Mouse (Mus musculus) liver, embryonic 13.5 days (tissue): ENCODE results near the gene Depp1. TPM values are rescaled to one million over a fixed set of nuclear protein-coding genes. Genes with fewer than 3 reads are reported as not detected.

Experiments
- ATAC-seq: fragments of 200-750 bp; cut with Nextera tagmentation; 2 replicates; pipeline ENCODE4 v1.8.0; 2017; ENCODE audit warnings: low read depth, mild to moderate bottlenecking, moderate number of reproducible peaks, moderate library complexity
- DNase-seq: peaks from one replicate; pipeline ENCODE4 v3.0.0; 2022
- H3K27ac ChIP-seq: fragments of 300-500 bp; sonication (generic); 2 replicates; pipeline ENCODE4 v1.5.1; 2015; ENCODE audit warnings: moderate library complexity, mild to moderate bottlenecking, inconsistent platforms
- H3K27me3 ChIP-seq: fragments of 300-500 bp; sonication (generic); 2 replicates; pipeline ENCODE4 v1.6.1; 2015; ENCODE audit warnings: mild to moderate bottlenecking, inconsistent platforms
- H3K36me3 ChIP-seq: fragments of 300-500 bp; sonication (generic); 2 replicates; pipeline ENCODE4 v1.6.1; 2015; ENCODE audit warnings: mild to moderate bottlenecking, inconsistent platforms
- H3K4me1 ChIP-seq: fragments of 300-500 bp; sonication (generic); replicated peaks from 2 replicates; pipeline ENCODE4 v1.6.1; 2015; ENCODE audit warnings: inconsistent platforms
- H3K4me2 ChIP-seq: fragments of 300-500 bp; sonication (generic); 2 replicates; pipeline ENCODE4 v1.6.1; 2015; ENCODE audit warnings: inconsistent platforms, mild to moderate bottlenecking, moderate library complexity
- H3K4me3 ChIP-seq: fragments of 300-500 bp; sonication (generic); replicated peaks from 2 replicates; pipeline ENCODE4 v1.5.1; 2015; ENCODE audit warnings: mild to moderate bottlenecking, inconsistent platforms
- H3K9ac ChIP-seq: fragments of 300-500 bp; sonication (generic); 2 replicates; pipeline ENCODE4 v1.6.1; 2015; ENCODE audit warnings: mild to moderate bottlenecking, inconsistent platforms
- H3K9me3 ChIP-seq: fragments of 300-500 bp; sonication (generic); replicated peaks from 2 replicates; pipeline ENCODE4 v1.6.1; 2016; ENCODE audit warnings: inconsistent platforms
- WGBS: fragments of 180-500 bp; shearing (Covaris S2); methylation state at CpG from one replicate; pipeline ENCODE4 v1.1.7; 2015; ENCODE audit not compliant: insufficient replicate concordance; 5-methylcytosine and 5-hydroxymethylcytosine counted together
- microRNA-seq: library from miRNA; unstranded; fragments of <30 nt; microRNA quantifications from one replicate; pipeline ENCODE4, GENCODE M21; 2016
- polyA plus RNA-seq: library from polyadenylated mRNA; unstranded; fragments of >200 nt; fragmentation: Nextera tagmentation; extraction: Ambion mirVana; gene quantifications from 2 replicates; pipeline ENCODE4 v1.2.1, GENCODE M21; 2015

The Depp1 gene
- polyA plus RNA-seq, 1 experiment from 2014 or later: 3.1 TPM

DNA sequence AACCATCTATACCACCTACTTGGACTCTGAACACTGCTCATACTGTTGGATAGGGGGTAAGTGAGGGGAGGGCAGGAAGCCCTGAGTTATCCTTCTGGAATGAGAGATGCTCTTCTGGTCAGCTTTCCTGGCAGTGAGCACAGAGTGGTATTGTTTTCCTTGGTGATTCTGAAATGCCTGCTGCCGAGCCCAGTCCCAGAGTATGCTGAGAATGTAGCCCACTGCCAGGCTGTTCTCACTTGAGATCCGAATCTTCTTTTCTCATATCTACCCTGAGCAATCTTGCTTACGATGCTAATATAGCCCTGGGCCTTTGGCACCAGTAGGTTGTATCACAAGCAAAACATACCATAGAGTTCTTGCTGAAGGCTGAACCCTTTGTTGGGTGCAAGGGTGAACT lies 43.9 kb downstream of the Depp1 start:
- Histone ChIP-seq H3K9ac (no peak overlapping the region), H3K4me3 (no peak overlapping the region), H3K4me2 (no peak overlapping the region), H3K27ac (no peak overlapping the region), H3K9me3 (no peaks in the 10 kb centered on the region), H3K36me3 (no peaks in the 10 kb centered on the region), H3K4me1 (no peaks in the 10 kb centered on the region), H3K27me3 (no peaks in the 10 kb centered on the region)
- ATAC-seq (no peak), DNase-seq (no peak)
- WGBS: 59% methylated on average over 3 of the region's 3 CpGs

DNA sequence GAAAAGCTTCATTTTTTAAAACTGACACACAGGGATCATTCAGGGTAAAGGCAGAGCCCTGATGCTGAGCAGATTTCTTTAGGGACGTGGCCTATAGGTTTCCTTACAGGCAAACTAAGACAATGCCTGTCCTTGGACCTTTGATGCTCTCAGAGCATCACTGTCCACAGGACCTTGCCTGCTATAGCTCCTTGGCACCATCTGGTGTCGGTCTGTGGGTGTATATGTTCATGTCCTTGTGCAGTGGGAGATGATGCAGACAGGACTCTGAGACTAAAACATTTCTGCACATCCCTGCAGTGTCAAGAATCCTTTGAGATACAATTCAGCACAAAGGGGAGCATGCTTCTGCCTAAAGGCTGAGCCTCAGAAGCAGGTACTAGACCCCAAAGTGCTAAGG lies 47.0 kb downstream of the Depp1 start:
- Histone ChIP-seq H3K4me1 (no peaks in the 10 kb centered on the region), H3K27ac (no peak overlapping the region), H3K9me3 (no peaks in the 10 kb centered on the region), H3K27me3 (no peaks in the 10 kb centered on the region), H3K4me3 (no peak overlapping the region), H3K4me2 (no peak overlapping the region), H3K36me3 (no peaks in the 10 kb centered on the region), H3K9ac (no peak overlapping the region)
- DNase-seq: no peak
- ATAC-seq: no peak
- 32% methylated on average over 2 of the region's 2 CpGs for WGBS

DNA sequence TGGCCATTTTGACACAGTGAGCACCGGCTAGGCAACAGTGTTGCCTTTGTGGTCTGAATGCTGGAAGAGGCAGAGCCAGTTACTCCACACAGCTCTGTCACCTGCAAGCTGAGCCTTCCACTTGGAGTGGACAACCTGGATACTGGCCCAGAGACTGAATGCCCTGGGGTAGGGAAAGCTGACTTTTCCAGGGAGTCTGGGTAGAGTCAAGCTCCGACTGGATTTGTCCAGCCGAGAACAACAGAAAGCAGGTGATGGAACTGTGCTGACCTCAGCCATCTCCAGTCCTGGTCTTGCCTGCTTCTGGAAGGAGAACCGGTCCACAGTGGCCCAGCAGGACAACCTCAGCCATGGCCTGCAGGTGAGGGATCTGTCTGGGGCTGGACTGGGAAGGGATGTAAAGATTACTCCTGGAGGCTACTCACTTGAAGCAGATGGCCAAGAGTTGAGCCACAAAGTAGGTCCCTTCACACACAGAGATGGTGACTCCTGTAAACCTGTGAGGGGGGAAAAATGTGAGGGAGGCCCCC lies 47.6 kb downstream of the Depp1 start:
- Histone ChIP-seq H3K27ac (no peak overlapping the region), H3K4me2 (no peak overlapping the region), H3K4me1 (no peaks in the 10 kb centered on the region), H3K4me3 (no peak overlapping the region), H3K9ac (no peak overlapping the region), H3K9me3 (no peaks in the 10 kb centered on the region), H3K36me3 (no peaks in the 10 kb centered on the region), H3K27me3 (no peaks in the 10 kb centered on the region)
- ATAC-seq (no peak), DNase-seq (no peak)
- WGBS: 66% methylated on average over 4 of the region's 4 CpGs

DNA sequence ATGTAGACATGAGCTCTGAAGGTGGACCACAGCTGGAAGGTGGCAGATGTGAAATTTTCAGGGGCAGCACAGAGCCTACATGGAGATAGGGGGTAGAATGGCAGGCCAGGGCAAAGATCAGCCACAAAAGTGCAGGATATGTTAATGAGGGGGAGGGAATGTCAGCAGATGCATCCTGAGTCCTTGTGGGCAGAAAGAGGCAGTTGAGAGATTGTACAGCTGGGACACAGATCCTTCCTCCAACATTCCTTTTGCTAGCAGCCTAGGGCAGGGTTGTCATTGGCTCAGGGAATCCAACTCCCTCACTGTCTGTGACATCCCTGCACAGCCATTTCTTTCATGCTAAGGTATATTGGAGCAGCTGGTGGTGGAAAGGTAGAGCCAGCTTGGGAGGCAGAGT lies 50.4 kb downstream of the Depp1 start:
- H3K27me3 ChIP-seq: no peaks in the 10 kb centered on the region
- no peaks in the 10 kb centered on the region for H3K36me3 ChIP-seq
- no peak for ATAC-seq
- no peak overlapping the region for H3K9ac ChIP-seq
- no peak overlapping the region for H3K27ac ChIP-seq
- no peak overlapping the region for H3K4me3 ChIP-seq
- no peak for DNase-seq
- H3K4me2 ChIP-seq: no peak overlapping the region
- no peaks in the 10 kb centered on the region; the same call in 1 of the 2 replicates for H3K4me1 ChIP-seq
- H3K9me3 ChIP-seq: no peaks in the 10 kb centered on the region

Small RNA genes within 50 kb of the gene (microRNA-seq; reads per million reads assigned to microRNA genes)
- gene Mir7043: 1.5 reads per million

Other genes starting within 250 kb of the Depp1 start
- gene Alox5, start 189.4 kb upstream of the Depp1 start, polyA plus RNA-seq: 2.9 and 3.3 TPM in 2 replicates
- not detected in 2 replicates for gene Olfr211, start 161.5 kb upstream of the Depp1 start, polyA plus RNA-seq
- gene Olfr212, start 144.1 kb upstream of the Depp1 start, polyA plus RNA-seq: not detected in 2 replicates
- gene Olfr213, start 112.2 kb upstream of the Depp1 start, polyA plus RNA-seq: not detected in 2 replicates
- gene Gm5580, start 99.5 kb upstream of the Depp1 start, polyA plus RNA-seq: 0.30 and 0.43 TPM in 2 replicates
- gene Olfr214, start 96.4 kb upstream of the Depp1 start, polyA plus RNA-seq: not detected in 2 replicates
- gene Olfr215, start 66.4 kb upstream of the Depp1 start, polyA plus RNA-seq: not detected in 2 replicates
- 27.6 and 32.4 TPM in 2 replicates for gene Zfp422, start 21.6 kb upstream of the Depp1 start, polyA plus RNA-seq
- 5.6 and 5.9 TPM in 2 replicates for gene Rassf4, start 23.3 kb downstream of the Depp1 start, polyA plus RNA-seq
- gene Tmem72, start 66.3 kb downstream of the Depp1 start, polyA plus RNA-seq: 0.01 TPM in 2 replicates